Mouse (Mus musculus): ENCODE data around the gene Gimap1.

GRCm38 (mm10) chr6:48704146-48704545, 34.7 kb upstream of the Gimap1 start:
- TF ChIP-seq CTCF (IDR thresholded peaks at IDR 0.05; ENCODE audit: low read depth) (no peak), EP300 (IDR thresholded peaks at IDR 0.05; ENCODE audit: low read depth) (no peak)
